ENCODE assay signal across 8 mouse cellular contexts in the genomic region with DNA sequence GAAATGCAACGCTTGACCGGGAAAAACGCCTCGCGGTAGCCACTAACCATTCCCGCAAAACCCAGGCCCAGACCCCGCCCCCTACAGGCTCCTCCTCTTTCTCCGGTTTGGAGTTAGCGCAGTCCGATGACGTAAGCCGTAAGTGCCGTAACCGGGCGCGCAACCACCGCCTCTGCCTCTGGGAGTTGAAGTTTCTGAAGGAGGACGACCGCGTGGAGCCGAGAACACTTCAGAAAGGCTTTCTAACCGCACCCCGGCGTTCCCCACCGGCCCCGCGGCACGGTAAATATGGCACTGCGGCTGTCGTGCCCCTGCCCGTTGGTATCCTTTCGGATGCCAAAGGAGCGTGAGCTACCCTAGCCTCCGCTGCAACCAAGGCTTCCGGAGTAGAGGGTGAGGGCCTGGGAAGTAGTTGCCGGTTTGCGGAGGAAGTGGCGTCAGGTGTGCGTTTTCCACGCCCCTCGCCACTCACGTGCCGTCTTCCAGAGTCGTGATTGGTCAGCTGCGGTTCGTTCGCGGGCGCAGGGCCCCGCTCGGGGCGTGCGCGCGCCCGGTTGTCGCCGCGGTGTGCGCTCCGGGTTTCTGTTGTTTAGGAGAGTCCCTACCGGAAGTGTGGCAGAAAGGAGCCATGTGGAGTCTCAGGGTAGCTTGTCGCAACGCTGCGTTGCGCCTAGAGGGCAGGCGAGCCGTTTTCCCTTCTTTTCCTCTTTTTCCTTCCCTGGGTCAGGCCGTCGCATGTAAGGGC. TPM values are rescaled to one million over a fixed set of nuclear protein-coding genes. Genes with fewer than 3 reads are reported as not detected.
DNase-seq lines count a peak whose midpoint lies in the region; ATAC-seq and TF ChIP-seq lines count a peak whose summit lies in the region.

A gene (plus strand): TSS at position 134 of the 745 bp plus-strand sequence.

- DNase-seq in ES-E14 (ENCODE audit: low read depth, low spot score), result peak; percentile 99
- DNase-seq in cerebellum, adult 11-12 months, result peak; percentile 98
- DNase-seq in heart, postnatal 25 days (ENCODE audit: low spot score), result peak; percentile 95
- DNase-seq in layer of hippocampus, adult 18-20 months (ENCODE audit: low spot score in 2 of 2), result peak; percentile 97 to 99
- peak; percentile 98 for DNase-seq in lung, adult 2 months
- DNase-seq in thymus, adult 18-20 months, result peak; percentile 93 to 95

- TF ChIP-seq POLR2A in lung, adult 2 months (IDR thresholded peaks at IDR 0.05; ENCODE audit: borderline replicate concordance, extremely low read depth, low read depth, low read length), result peak; percentile 80; the same call in 1 of the 2 replicates

- intact Hi-C loops in heart, postnatal 25 days (cut with DNase I), result loop anchor here (2.0 to 5.0 kb wide), 3 partner anchors 76 to 363 kb away; a partner anchor contains a TSS

- H3K9ac ChIP-seq in ES-E14 (ENCODE audit: insufficient read depth, low read depth, low read length, poor library complexity, severe bottlenecking), result peak within 1 kb of the TSS; percentile 99
- peak within 1 kb of the TSS; percentile 86 for H3K9ac ChIP-seq in forebrain, embryonic 15.5 days (replicated peaks)

- peak; percentile 99 for ATAC-seq in forebrain, embryonic 15.5 days (replicated peaks)
- ATAC-seq in neutrophil, adult 5-6 weeks (ENCODE audit: extremely low read depth, insufficient number of reproducible peaks, low FRiP score, poor library complexity, severe bottlenecking), result peak; percentile 90

- H3K4me3 ChIP-seq in ES-E14 (ENCODE audit: insufficient read depth in 1 of 2, low read depth in 1 of 2, low read length in 2 of 2, poor library complexity in 1 of 2, severe bottlenecking in 1 of 2), result peak within 1 kb of the TSS; percentile 95 to 99
- H3K4me3 ChIP-seq in forebrain, embryonic 15.5 days, result peak within 1 kb of the TSS; percentile 87
- H3K4me3 ChIP-seq in lung, adult 2 months (replicated peaks; ENCODE audit: extremely low read depth, low read depth, low read length), result peak within 1 kb of the TSS; percentile 97

- peaks cover 3% of the 10 kb centered on the region; the same call in 1 of the 2 replicates for H3K36me3 ChIP-seq in ES-E14 (ENCODE audit: control insufficient read depth, insufficient read depth, low read length, poor library complexity, severe bottlenecking)
- H3K36me3 ChIP-seq in forebrain, embryonic 15.5 days, result no peaks in the 10 kb centered on the region

- peak within 1 kb of the TSS; percentile 79 for H3K4me2 ChIP-seq in forebrain, embryonic 15.5 days (replicated peaks)

- no peaks in the 10 kb centered on the region for H3K27me3 ChIP-seq in forebrain, embryonic 15.5 days

- TF ChIP-seq CTCF in lung, adult 2 months (IDR thresholded peaks at IDR 0.05; ENCODE audit: insufficient read depth, low read length), result 0 out of 2 replicates have a peak, but pooled peaks have one; percentile 13

- in situ Hi-C loops in ES-E14 (cut with MboI; ENCODE audit: low sequenced_read_pairs in 2 of 2, unreplicated experiment in 2 of 2), result loop anchor here (10.0 to 25.0 kb wide), 2 partner anchors 356 to 369 kb away; no protein-coding TSS in a partner anchor

- H3K4me1 ChIP-seq in ES-E14 (ENCODE audit: control insufficient read depth in 2 of 2, insufficient read depth in 2 of 2, low read length in 2 of 2, poor library complexity in 1 of 2), result peaks cover 0 to 2% of the 10 kb centered on the region in 2 experiments; a peak in 1 of 4 replicates
- H3K4me1 ChIP-seq in forebrain, embryonic 15.5 days, result peaks cover 6% of the 10 kb centered on the region
- peaks cover 3% of the 10 kb centered on the region; the same call in 1 of the 2 replicates for H3K4me1 ChIP-seq in lung, adult 2 months (ENCODE audit: control insufficient read depth, insufficient read depth, low read length)

- WGBS in forebrain, embryonic 15.5 days, result under 1% methylated on average over 70 of the region's 70 CpGs
- under 1% methylated on average over 70 of the region's 70 CpGs for WGBS in lung, adult 2 months

- no peaks in the 10 kb centered on the region for H3K9me3 ChIP-seq in ES-E14 (ENCODE audit: control insufficient read depth, insufficient read depth, low read depth, low read length)
- no peaks in the 10 kb centered on the region for H3K9me3 ChIP-seq in forebrain, embryonic 15.5 days

- H3K27ac ChIP-seq in ES-E14 (ENCODE audit: insufficient read depth, low read depth, low read length, poor library complexity, severe bottlenecking), result peak within 1 kb of the TSS; percentile 100
- H3K27ac ChIP-seq in forebrain, embryonic 15.5 days (replicated peaks), result peak within 1 kb of the TSS; percentile 100

TF ChIP-seq in ES-E14, 5 proteins besides CTCF, POLR2A, EP300 and RAD21:
- peak; percentile 1; the same call in 1 of the 2 replicates for TF ChIP-seq ZC3H11A (IDR thresholded peaks at IDR 0.05; ENCODE audit: borderline replicate concordance, low read depth, low read length)
- no peak for TF ChIP-seq MAFK (IDR thresholded peaks at IDR 0.05; ENCODE audit: insufficient read depth, low read depth, low read length)
- TF ChIP-seq CHD2 (IDR thresholded peaks at IDR 0.05; ENCODE audit: low read depth, low read length), result peak; percentile 78; the same call in 1 of the 2 replicates
- peak; percentile 93 for TF ChIP-seq HCFC1 (IDR thresholded peaks at IDR 0.05; ENCODE audit: borderline replicate concordance, insufficient read depth, low read length)
- no peak for TF ChIP-seq ZNF384 (IDR thresholded peaks at IDR 0.05; ENCODE audit: low read depth, low read length)

RNA-seq across cellular contexts. Expression of the gene that starts here (rescaled TPM):
- 16.2 and 16.5 TPM in 2 replicates for total RNA-seq in ES-E14 (2012; rRNA removed)
- 7.0 and 7.5 TPM in 2 replicates for polyA plus RNA-seq in forebrain, embryonic 15.5 days (2015; fragmentation: Nextera tagmentation; extraction: Ambion mirVana)
- 1 to 10 TPM; 2.3 to 2.5 TPM for total RNA-seq in heart, postnatal 25 days (2021)
- 1 to 10 TPM; 4.6 to 5.1 TPM for total RNA-seq in layer of hippocampus, adult 18-20 months (2021)
- polyA plus RNA-seq in lung, adult 2 months (2012; rRNA removed), result 0.74 and 1.6 TPM in 2 replicates
- 7.7 and 9.3 TPM in 2 replicates for total RNA-seq in neutrophil, adult 5-6 weeks (2017)

Comparison
In these comparisons a context has a peak if more than half of its experiments do, and no peak if none do; other contexts are left out.
1. Peak in every context shown above with its lines: DNase-seq, ATAC-seq, H3K4me3 ChIP-seq and H3K27ac ChIP-seq.